Mouse (Mus musculus) olfactory bulb, adult 2 months (tissue): ENCODE data around the gene Ccl6.

Experiments used
- CTCF ChIP-seq: fragments of 200-500 bp; IDR thresholded peaks from 2 replicates; pipeline ENCODE4 v1.5.1; 2012; ENCODE audit warnings: low read depth, mild to moderate bottlenecking, low read length, moderate library complexity; ENCODE audit not compliant: insufficient read depth
- POLR2A ChIP-seq: fragments of 200-500 bp; IDR thresholded peaks from 2 replicates; pipeline ENCODE4 v1.6.1; 2012; ENCODE audit warnings: mild to moderate bottlenecking, low read depth, low read length, moderate library complexity; ENCODE audit not compliant: insufficient read depth

GRCm38 (mm10) chr11:83638934-83639333, 46.0 kb upstream of the Ccl6 start:
- no peak for TF ChIP-seq CTCF
- no peak for TF ChIP-seq POLR2A
